Mouse (Mus musculus): Measurements from ENCODE around the gene Nprl2. TPM values are rescaled to one million over a fixed set of nuclear protein-coding genes. Genes with fewer than 3 reads are reported as not detected.
A peak's percentile ranks its signal among the peaks of the same experiment; 100 is the strongest.

Gene Nprl2
- polyA plus RNA-seq, 1 experiment from 2014 or later: 34.6 TPM

DNA sequence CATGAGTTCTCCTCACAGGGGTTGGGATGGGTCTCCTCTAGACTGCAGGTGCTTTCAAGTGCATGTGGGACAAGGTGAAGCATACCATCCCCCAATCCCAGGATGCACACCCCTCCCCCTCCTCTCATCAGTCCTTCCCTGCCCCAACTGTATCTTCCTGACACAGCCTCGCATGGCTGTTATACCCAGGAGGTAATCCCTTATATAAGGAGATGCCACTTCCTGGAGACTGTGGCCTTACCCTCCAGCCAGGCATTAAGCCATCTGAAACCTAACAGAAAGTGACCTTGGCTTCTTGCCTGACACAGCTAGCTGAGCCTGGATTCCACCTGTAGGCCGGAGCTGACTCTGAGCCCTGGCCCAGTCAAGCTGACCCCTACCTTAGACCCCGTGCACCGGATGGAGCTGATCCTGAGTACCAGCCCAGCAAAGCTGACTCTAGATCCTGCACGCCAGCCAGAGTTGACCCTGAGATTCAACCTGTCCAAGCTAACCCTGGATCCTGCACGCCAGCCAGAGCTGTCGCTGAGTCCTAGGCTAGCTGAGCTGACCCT lies 40.6 kb downstream of the Nprl2 start:
- Histone ChIP-seq H3K4me2 (0 out of 2 replicates have a peak overlapping the region, but pooled peaks have one; percentile 73), H3K9ac (no peak overlapping the region; the same call in 1 of the 2 replicates)

DNA sequence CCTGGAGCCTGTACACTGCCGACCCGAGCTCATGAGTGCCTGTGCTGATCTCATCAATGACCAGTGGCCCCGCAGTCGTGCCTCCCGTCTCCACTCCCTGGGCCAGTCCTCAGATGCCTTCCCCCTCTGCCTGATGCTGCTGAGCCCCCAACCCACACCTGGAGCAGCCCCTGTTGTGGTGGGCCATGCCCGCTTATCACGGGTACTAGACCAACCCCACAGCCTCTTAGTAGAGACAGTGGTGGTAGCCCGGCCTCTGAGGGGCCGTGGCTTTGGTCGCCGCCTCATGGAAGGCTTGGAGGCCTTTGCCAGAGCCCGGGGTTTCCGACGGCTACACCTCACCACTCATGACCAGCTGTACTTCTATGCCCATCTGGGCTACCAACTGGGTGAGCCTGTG lies 41.1 kb downstream of the Nprl2 start:
- no peak for TF ChIP-seq CTCF (IDR thresholded peaks at IDR 0.05; ENCODE audit: low read depth)
- no peak for DNase-seq
- 91% methylated on average over 14 of the region's 14 CpGs for WGBS
- no peaks in the 10 kb centered on the region for H3K27me3 ChIP-seq (ENCODE audit: insufficient read depth, low read length)
- peaks cover 18% of the 10 kb centered on the region; the same call in 1 of the 2 replicates for H3K36me3 ChIP-seq (ENCODE audit: insufficient read depth)
- no peak overlapping the region for H3K27ac ChIP-seq (ENCODE audit: low read depth)
- ATAC-seq (ENCODE audit: insufficient read depth): no peak
- H3K4me1 ChIP-seq (ENCODE audit: insufficient read depth): peaks cover 2% of the 10 kb centered on the region; the same call in 1 of the 2 replicates
- no peaks in the 10 kb centered on the region for H3K9me3 ChIP-seq (ENCODE audit: low read depth, low read length)
- no peak overlapping the region for H3K9ac ChIP-seq
- H3K4me3 ChIP-seq (ENCODE audit: low read depth, low read length): no peak overlapping the region
- no peak overlapping the region for H3K4me2 ChIP-seq

More for the DNA sequence above, 40.6 kb downstream of the Nprl2 start:
- no peaks in the 10 kb centered on the region for H3K9me3 ChIP-seq (ENCODE audit: low read depth, low read length)
- H3K4me3 ChIP-seq (ENCODE audit: low read depth, low read length): no peak overlapping the region
- H3K27ac ChIP-seq (ENCODE audit: low read depth): no peak overlapping the region
- H3K27me3 ChIP-seq (ENCODE audit: insufficient read depth, low read length): no peaks in the 10 kb centered on the region
- no peak for TF ChIP-seq CTCF (IDR thresholded peaks at IDR 0.05; ENCODE audit: low read depth)
- DNase-seq (no peak), ATAC-seq (ENCODE audit: insufficient read depth) (no peak)
- peaks cover 18% of the 10 kb centered on the region; the same call in 1 of the 2 replicates for H3K36me3 ChIP-seq (ENCODE audit: insufficient read depth)
- WGBS: 87% methylated on average over 7 of the region's 7 CpGs
- H3K4me1 ChIP-seq (ENCODE audit: insufficient read depth): no peaks in the 10 kb centered on the region

DNA sequence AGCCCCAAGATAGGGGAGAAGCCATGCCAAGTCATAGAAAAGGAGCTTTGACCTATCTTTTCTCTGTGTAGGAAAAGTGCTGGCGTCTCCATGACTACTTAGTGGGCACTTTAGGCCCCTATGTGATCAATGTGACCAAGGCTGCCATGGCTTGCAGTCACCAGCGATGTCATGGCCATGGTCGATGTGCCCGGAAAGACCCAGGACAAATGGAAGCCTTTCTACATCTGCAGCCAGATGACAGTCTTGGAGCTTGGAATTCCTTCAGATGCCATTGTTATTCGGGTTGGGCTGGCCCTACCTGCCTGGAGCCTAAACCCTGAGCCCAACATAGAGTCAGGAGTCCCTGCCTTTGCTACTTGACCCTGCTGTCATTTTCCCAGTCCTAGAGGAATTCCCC lies 44.5 kb downstream of the Nprl2 start:
- 84% methylated on average over 5 of the region's 5 CpGs for WGBS

DNA sequence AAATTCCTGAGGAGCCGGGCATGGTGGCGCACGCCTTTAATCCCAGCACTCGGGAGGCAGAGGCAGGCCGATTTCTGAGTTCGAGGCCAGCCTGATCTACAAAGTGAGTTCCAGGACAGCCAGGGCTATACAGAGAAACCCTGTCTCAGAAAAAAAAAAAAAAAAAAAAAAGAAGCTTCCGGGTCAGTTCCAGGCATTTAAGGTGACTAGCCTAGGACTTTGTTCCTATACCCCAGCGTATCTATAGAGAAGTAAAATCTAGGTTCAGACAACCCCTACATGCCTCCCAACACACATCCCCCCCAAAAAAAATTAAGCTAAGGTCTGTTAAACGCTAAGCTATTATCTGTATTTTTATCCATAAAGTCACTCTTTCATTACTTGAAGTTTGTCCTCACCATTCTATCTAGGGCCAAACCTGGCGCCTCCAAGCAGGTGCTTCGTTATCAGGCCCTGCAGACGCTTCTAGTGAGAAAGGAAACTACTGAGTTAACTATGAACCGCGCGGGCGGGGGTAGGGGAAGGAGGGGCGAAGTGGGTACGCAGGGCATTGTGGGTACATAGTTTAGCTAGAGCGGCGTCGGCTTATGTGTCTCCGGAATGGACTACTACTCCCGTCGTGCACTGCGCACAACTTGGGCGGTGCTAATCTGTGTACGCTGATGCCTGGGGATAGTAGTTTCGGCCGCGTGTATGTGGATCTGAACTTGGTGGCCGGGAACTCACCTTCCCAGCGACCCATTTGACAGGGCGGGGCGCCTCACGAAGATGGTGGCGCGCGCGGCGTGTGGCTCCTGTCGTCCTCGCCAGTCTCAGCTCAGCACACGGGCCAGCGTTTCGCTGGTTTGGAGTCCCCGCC lies 45.2 kb downstream of the Nprl2 start, which contains the start of gene Ifrd2:
Ifrd2 (plus strand) TSS at position 669 of the 859 bp plus-strand sequence.
- Histone ChIP-seq H3K4me2 (peak within 1 kb of the TSS; percentile 96), H3K9ac (peak within 1 kb of the TSS; percentile 68), H3K27ac (ENCODE audit: low read depth) (peak within 1 kb of the TSS; percentile 50; the same call in 1 of the 2 replicates), H3K4me3 (ENCODE audit: low read depth, low read length) (peak within 1 kb of the TSS; percentile 78), H3K4me1 (ENCODE audit: insufficient read depth) (peaks cover 8% of the 10 kb centered on the region; the same call in 1 of the 2 replicates), H3K9me3 (ENCODE audit: low read depth, low read length) (no peaks in the 10 kb centered on the region), H3K27me3 (ENCODE audit: insufficient read depth, low read length) (no peaks in the 10 kb centered on the region), H3K36me3 (ENCODE audit: insufficient read depth) (peaks cover 45% of the 10 kb centered on the region)
- DNase-seq (peak; percentile 99), ATAC-seq (ENCODE audit: insufficient read depth) (peak; percentile 97)
- 13% methylated on average over 46 of the region's 46 CpGs for WGBS
- no peak for TF ChIP-seq CTCF (IDR thresholded peaks at IDR 0.05; ENCODE audit: low read depth)

More for the DNA sequence above, 44.5 kb downstream of the Nprl2 start:
- H3K4me2 ChIP-seq: peak overlapping the region; percentile 13; the same call in 1 of the 2 replicates
- peaks cover 8% of the 10 kb centered on the region; the same call in 1 of the 2 replicates for H3K4me1 ChIP-seq (ENCODE audit: insufficient read depth)
- DNase-seq: no peak
- no peak overlapping the region for H3K9ac ChIP-seq
- no peak for ATAC-seq (ENCODE audit: insufficient read depth)
- no peak for TF ChIP-seq CTCF (IDR thresholded peaks at IDR 0.05; ENCODE audit: low read depth)
- no peaks in the 10 kb centered on the region for H3K9me3 ChIP-seq (ENCODE audit: low read depth, low read length)
- H3K36me3 ChIP-seq (ENCODE audit: insufficient read depth): peaks cover 38% of the 10 kb centered on the region
- no peak overlapping the region; the same call in 1 of the 2 replicates for H3K4me3 ChIP-seq (ENCODE audit: low read depth, low read length)
- H3K27ac ChIP-seq (ENCODE audit: low read depth): no peak overlapping the region
- H3K27me3 ChIP-seq (ENCODE audit: insufficient read depth, low read length): no peaks in the 10 kb centered on the region

DNA sequence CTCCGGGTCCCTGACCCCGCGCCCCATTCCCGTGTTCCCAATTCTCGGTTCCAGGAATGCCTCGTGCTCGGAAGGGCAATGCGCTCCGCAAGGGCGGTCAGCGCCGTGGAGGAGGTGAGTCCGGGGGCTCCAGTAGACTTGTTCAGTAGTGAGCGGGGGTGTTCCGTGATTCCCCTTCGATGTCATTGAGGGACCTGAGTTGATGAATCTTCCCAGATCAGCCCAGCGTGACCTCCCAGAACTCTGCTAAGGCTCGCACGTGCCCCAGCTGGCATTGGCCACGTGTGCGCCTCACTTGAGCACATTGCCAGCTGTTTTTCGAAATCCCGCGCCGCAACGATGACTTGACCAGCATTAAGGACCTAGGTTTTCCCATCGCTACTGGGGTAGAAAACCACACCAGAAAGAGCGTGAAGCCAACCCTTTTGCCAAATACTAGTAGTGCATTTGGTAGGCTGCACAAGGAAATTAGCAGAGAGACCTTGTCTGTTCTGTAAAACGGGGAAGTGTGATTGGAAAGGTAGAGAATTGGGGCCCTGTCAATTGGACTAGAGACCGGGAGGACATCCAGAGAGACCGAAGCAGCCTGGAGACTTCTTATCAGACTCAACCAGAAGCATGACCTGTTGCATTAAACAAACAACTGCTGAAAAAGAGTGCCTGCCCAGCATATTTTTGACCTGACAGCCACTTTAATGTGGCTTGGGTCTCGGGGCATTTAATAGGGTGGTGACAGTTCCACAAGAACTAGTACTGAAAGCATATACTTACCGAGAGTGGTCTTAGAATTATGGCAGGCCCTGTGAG lies 46.0 kb downstream of the Nprl2 start:
- Histone ChIP-seq H3K4me1 (ENCODE audit: insufficient read depth) (peaks cover 8% of the 10 kb centered on the region; the same call in 1 of the 2 replicates), H3K27me3 (ENCODE audit: insufficient read depth, low read length) (no peaks in the 10 kb centered on the region), H3K9me3 (ENCODE audit: low read depth, low read length) (no peaks in the 10 kb centered on the region), H3K4me2 (peak overlapping the region; percentile 96), H3K4me3 (ENCODE audit: low read depth, low read length) (peak overlapping the region; percentile 78), H3K36me3 (ENCODE audit: insufficient read depth) (peaks cover 49% of the 10 kb centered on the region), H3K27ac (ENCODE audit: low read depth) (peak overlapping the region; percentile 50; the same call in 1 of the 2 replicates), H3K9ac (peak overlapping the region; percentile 68)
- 1% methylated on average over 33 of the region's 33 CpGs for WGBS
- no peak for ATAC-seq (ENCODE audit: insufficient read depth)
- peak; percentile 73 for DNase-seq
- TF ChIP-seq CTCF (IDR thresholded peaks at IDR 0.05; ENCODE audit: low read depth): no peak

DNA sequence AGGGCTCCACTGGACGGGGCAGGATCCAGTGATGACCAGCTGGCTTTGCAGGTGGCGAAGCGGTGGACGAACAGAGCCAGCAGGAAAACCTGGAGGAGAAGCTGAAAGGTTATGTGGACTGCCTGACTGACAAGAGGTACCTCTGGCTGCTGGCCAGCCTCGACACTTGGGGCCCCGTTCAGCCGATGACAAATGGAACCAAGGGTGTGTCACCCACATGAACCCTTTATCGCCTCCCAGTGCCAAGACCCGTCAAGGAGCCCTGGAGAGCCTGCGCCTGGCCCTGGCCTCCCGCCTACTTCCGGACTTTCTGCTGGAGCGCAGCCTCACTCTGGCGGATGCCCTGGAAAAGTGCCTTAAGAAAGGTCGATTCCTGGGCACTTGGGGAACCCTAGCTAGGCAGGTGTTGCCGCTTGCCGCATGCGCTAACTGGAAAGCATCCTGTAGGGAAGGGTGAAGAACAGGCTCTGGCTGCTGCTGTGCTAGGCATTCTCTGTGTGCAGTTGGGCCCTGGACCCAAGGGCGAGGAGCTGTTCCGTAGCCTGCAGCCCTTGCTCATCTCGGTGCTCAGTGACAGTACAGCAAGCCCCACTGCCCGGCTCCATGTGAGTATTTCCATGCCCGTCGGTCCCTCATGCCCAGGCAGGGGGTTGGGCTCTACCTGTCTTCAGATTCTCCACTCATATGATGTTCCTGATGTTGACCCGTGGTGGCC lies 48.2 kb downstream of the Nprl2 start:
- peaks cover 57% of the 10 kb centered on the region for H3K36me3 ChIP-seq (ENCODE audit: insufficient read depth)

More for the DNA sequence above, 48.2 kb downstream of the Nprl2 start:
- Histone ChIP-seq H3K4me2 (peak overlapping the region; percentile 96), H3K9me3 (ENCODE audit: low read depth, low read length) (no peaks in the 10 kb centered on the region), H3K27me3 (ENCODE audit: insufficient read depth, low read length) (no peaks in the 10 kb centered on the region), H3K4me1 (ENCODE audit: insufficient read depth) (peaks cover 8% of the 10 kb centered on the region; the same call in 1 of the 2 replicates), H3K9ac (no peak overlapping the region), H3K4me3 (ENCODE audit: low read depth, low read length) (peak overlapping the region; percentile 4; the same call in 1 of the 2 replicates), H3K27ac (ENCODE audit: low read depth) (no peak overlapping the region)
- DNase-seq (no peak), ATAC-seq (ENCODE audit: insufficient read depth) (no peak)
- no peak for TF ChIP-seq CTCF (IDR thresholded peaks at IDR 0.05; ENCODE audit: low read depth)
- 79% methylated on average over 25 of the region's 25 CpGs for WGBS
